Mouse (Mus musculus) forebrain, embryonic 10.5 days (tissue): ENCODE data around the gene Pkp4. TPM values are rescaled to one million over a fixed set of nuclear protein-coding genes. Genes with fewer than 3 reads are reported as not detected.
"Not testable (repeated sequence)": the region's sequence is repeated elsewhere in the genome, so short reads cannot be mapped to it uniquely, and the experiment has no call there.

Experiments
- DNase-seq: peaks from one replicate; pipeline ENCODE4 v3.0.0-alpha.2; 2017; ENCODE audit warnings: low spot score; ENCODE audit errors: extremely low spot score
- H3K27ac ChIP-seq: fragments of 300-500 bp; sonication (generic); 2 replicates; pipeline ENCODE4 v1.5.1; 2016; ENCODE audit warnings: mild to moderate bottlenecking
- H3K27me3 ChIP-seq: fragments of 300-500 bp; sonication (generic); 2 replicates; pipeline ENCODE4 v1.6.1; 2016; ENCODE audit warnings: mild to moderate bottlenecking; ENCODE audit not compliant: poor library complexity, severe bottlenecking
- H3K36me3 ChIP-seq: fragments of 300-500 bp; sonication (generic); replicated peaks from 2 replicates; pipeline ENCODE4 v1.6.1; 2016; ENCODE audit warnings: mild to moderate bottlenecking, moderate library complexity
- H3K4me1 ChIP-seq: fragments of 300-500 bp; sonication (generic); 2 replicates; pipeline ENCODE4 v1.6.1; 2016
- H3K4me3 ChIP-seq: fragments of 300-500 bp; sonication (generic); 2 replicates; pipeline ENCODE4 v1.5.1; 2016; ENCODE audit warnings: mild to moderate bottlenecking, moderate library complexity
- H3K9me3 ChIP-seq: fragments of 300-500 bp; sonication (generic); 2 replicates; pipeline ENCODE4 v1.6.1; 2016; ENCODE audit warnings: mild to moderate bottlenecking, moderate library complexity
- WGBS: fragments of 180-500 bp; shearing (Covaris S2); methylation state at CpG from one replicate; pipeline ENCODE4 v1.1.7; 2016; 5-methylcytosine and 5-hydroxymethylcytosine counted together
- polyA plus RNA-seq: library from polyadenylated mRNA; unstranded; fragments of >200 nt; fragmentation: Nextera tagmentation; extraction: Ambion mirVana; gene quantifications from 2 replicates; pipeline ENCODE4 v1.2.1, GENCODE M21; 2016

Gene Pkp4
- polyA plus RNA-seq, 1 experiment from 2014 or later: 20.8 TPM

DNA sequence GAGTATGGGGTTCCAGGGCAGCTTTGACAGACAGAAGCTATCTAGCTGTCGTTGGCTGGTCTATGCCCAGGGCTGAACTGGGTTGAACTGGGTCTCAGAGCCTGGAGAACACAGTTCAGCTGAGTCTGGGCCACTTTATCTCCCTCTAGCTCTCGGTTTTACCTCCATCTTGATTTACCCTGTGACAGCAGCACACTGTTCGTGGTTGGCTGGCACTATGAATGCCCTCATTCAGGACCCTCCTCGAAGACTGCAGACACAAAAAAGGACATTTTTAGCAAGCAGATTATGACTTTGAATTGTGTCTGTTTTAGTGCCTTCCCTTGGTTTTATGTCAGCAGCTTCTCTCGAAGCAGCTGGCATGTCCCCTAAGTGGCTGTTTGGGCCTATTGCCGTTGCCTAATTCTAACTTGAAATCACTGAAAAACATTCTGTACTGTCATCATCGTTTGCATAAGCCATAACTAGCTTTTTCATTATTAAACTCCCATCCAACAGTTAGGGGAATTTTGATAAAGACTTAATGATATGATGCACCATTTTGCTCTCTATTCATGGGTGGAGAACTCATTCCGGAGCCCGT is 199.2 kb downstream of the Pkp4 start:
- Histone ChIP-seq H3K27ac (no peak overlapping the region), H3K36me3 (peaks cover 19% of the 10 kb centered on the region), H3K4me3 (no peak overlapping the region), H3K27me3 (no peaks in the 10 kb centered on the region), H3K4me1 (peaks cover 7% of the 10 kb centered on the region), H3K9me3 (no peaks in the 10 kb centered on the region)
- DNase-seq: no peak
- WGBS: 87% methylated on average over 9 of the region's 9 CpGs

DNA sequence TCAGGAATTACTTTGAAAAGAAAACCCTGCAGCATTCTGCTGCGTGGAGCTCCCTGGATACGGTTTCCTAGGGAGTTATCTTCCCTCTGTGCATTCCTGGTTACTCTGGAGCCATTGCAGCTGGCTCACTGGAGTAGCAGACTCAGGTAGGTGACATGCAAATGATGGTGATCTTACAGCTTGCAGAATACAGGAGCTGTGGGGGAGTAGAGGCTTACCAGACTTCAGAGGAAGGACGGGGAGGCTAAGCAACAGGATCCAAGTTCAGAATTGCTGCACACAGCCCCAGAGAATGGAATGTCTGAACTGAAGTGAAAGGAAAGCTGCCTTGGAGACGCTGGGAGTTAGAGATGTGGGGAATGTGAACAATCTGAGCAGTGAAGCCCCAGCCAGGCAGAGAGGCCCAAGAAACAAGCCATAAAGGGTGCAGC is 200.7 kb downstream of the Pkp4 start:
- Histone ChIP-seq H3K4me1 (peaks cover 7% of the 10 kb centered on the region), H3K4me3 (no peak overlapping the region), H3K27ac (no peak overlapping the region), H3K36me3 (0 out of 2 replicates have a peak, but pooled peaks cover 4% of the 10 kb centered on the region), H3K9me3 (no peaks in the 10 kb centered on the region), H3K27me3 (no peaks in the 10 kb centered on the region)
- WGBS: 48% methylated on average over 4 of the region's 4 CpGs
- no peak for DNase-seq

DNA sequence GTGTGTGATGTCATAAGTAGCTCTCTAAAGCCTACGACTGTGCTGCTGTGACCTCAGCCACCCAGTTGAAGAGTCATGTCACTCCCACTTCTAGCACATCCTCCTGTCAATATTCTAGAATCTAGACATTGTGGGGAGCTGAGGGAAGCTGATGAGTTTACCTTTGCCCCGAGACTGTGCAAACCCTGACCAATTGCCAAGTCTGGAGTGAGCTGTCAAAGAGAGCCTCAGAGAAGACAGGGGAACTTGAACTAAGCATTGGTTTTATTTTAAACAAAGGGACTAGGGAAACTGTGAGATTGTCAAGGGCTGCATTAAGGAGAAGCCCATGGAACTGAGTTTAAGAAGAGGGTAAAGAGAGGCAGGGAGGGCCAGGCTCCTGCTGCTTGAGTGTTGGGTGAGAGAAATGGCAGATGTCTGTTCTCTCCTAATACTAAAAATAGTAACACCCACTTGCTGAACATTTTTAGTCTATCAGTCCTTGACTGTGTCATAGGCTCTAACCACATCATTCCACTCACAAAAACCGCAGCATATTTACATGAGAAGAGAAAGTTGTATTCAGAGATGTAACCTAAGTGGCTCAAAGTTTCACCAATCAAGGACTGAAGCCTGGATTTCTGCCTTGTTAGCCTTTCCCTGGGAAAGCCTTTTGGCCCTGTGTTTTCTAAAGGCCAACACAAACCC is 203.6 kb downstream of the Pkp4 start:
- 88% methylated on average over 3 of the region's 3 CpGs for WGBS
- DNase-seq: no peak
- H3K4me1 ChIP-seq: peaks cover 7% of the 10 kb centered on the region
- no peaks in the 10 kb centered on the region for H3K36me3 ChIP-seq
- H3K4me3 ChIP-seq: no peak overlapping the region
- H3K9me3 ChIP-seq: no peaks in the 10 kb centered on the region
- H3K27ac ChIP-seq: no peak overlapping the region
- no peaks in the 10 kb centered on the region for H3K27me3 ChIP-seq

DNA sequence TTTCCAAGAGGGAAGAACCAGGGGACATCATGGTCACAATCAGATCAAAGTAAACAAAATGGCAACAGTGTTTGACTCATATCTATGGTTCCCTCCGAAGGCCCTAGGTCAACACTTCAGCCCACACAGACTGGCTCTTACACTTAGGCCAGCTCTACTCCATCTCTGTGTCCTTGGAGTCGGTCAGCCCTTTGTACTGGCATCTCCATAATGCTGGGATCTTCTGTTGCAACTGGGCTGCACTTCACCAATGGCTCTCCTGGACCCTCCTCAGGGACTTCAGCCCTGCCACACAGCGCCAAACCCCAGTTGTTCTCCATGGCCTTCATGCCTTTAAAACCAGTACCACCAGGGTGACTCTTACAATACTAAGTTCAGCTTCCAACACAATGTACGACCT is 206.5 kb downstream of the Pkp4 start:
- H3K4me1 ChIP-seq: no peaks in the 10 kb centered on the region
- H3K27ac ChIP-seq: no peak overlapping the region
- H3K27me3 ChIP-seq: no peaks in the 10 kb centered on the region
- H3K4me3 ChIP-seq: no peak overlapping the region
- no peak for DNase-seq
- H3K36me3 ChIP-seq: no peaks in the 10 kb centered on the region
- H3K9me3 ChIP-seq: 0 out of 2 replicates have a peak, but pooled peaks cover 4% of the 10 kb centered on the region
- WGBS: 84% methylated on average over 4 of the region's 4 CpGs

- H3K9me3 ChIP-seq: 0 out of 2 replicates have a peak, but pooled peaks cover 4% of the 10 kb centered on the region
- 97% methylated on average over 2 of the region's 2 CpGs for WGBS
Observed at GRCm38 (mm10) chr2:59373113-59373512, 212.5 kb downstream of the Pkp4 start.

DNA sequence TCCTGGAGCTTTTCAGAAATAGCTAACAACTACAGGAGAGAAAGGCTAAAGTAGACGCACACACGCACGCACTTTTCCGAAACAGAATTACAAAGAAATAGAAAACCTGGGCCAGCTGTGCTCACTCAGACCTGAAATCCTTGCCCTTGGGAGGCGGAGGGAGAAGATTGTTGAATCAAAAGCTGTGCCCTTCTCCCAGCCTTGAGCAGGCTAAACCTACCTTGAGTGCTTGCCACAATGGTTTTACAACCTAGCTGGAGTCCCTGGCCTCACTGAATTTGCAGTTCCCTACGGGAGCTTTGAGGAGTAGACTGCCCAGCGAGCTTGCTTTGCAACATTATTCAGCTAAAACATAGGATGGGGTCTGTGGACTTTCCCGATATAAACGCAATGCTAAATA is 217.4 kb downstream of the Pkp4 start:
- no peaks in the 10 kb centered on the region for H3K27me3 ChIP-seq
- no peak for DNase-seq
- WGBS: 95% methylated on average over 9 of the region's 9 CpGs
- H3K9me3 ChIP-seq: no peaks in the 10 kb centered on the region
- H3K4me1 ChIP-seq: no peaks in the 10 kb centered on the region
- no peak overlapping the region for H3K4me3 ChIP-seq
- no peak overlapping the region for H3K27ac ChIP-seq
- H3K36me3 ChIP-seq: no peaks in the 10 kb centered on the region

More at GRCm38 (mm10) chr2:59373113-59373512, 212.5 kb downstream of the Pkp4 start:
- H3K36me3 ChIP-seq: no peaks in the 10 kb centered on the region
- no peak for DNase-seq
- no peak overlapping the region for H3K4me3 ChIP-seq
- no peaks in the 10 kb centered on the region for H3K27me3 ChIP-seq
- no peak overlapping the region for H3K27ac ChIP-seq
- no peaks in the 10 kb centered on the region for H3K4me1 ChIP-seq

DNA sequence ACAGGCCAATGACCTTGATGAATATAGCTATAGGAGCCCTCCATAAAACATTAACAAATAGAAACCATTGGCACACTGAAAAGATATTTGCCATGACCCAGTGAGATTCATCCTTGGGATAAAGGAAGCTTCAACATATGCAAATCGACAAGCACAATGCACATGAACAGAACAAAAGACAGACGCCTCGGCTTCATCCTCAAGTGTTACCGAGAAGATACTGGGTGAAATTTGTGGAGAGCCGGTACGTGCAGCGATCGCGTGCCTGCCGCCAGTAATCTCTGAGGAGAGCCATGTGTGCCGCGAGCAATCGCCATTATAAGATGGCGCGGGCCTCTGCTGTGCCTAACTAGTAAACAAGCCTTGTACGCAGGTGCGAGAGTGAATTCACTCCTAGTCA is 218.2 kb downstream of the Pkp4 start:
- H3K9me3 ChIP-seq, H3K27me3 ChIP-seq, H3K4me3 ChIP-seq, H3K27ac ChIP-seq, DNase-seq, H3K36me3 ChIP-seq, H3K4me1 ChIP-seq: not testable (repeated sequence)
- WGBS: 98% methylated on average over 17 of the region's 17 CpGs

DNA sequence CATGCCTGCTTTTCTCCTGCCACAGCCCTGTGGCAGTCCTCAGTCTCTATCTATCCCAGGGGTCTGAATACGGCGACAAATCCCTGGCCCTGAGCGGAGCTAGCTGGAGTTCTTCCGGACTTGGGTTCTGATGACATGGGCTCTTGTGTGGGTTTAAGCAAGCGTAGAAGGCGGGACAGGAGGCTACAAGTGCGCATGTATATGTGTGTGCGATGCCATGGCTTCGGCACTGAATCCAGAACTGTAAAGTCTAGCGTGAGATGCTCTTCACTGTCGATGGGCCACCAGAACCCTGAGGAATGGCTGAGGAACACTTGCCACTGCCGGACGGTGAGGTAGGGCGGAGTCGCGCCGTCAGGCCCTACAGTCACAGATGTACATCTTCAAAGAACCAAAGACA is 222.6 kb downstream of the Pkp4 start:
- H3K27me3 ChIP-seq: no peaks in the 10 kb centered on the region
- DNase-seq: no peak
- H3K4me1 ChIP-seq: peaks cover 10% of the 10 kb centered on the region
- no peak overlapping the region for H3K27ac ChIP-seq
- WGBS: 94% methylated on average over 17 of the region's 17 CpGs
- H3K9me3 ChIP-seq: no peaks in the 10 kb centered on the region
- no peak overlapping the region for H3K4me3 ChIP-seq
- no peaks in the 10 kb centered on the region for H3K36me3 ChIP-seq

GRCm38 (mm10) chr2:59383852-59384776 is 223.5 kb downstream of the Pkp4 start:
- Histone ChIP-seq H3K27ac (no peak overlapping the region), H3K9me3 (no peaks in the 10 kb centered on the region), H3K4me1 (peaks cover 10% of the 10 kb centered on the region), H3K4me3 (no peak overlapping the region), H3K36me3 (no peaks in the 10 kb centered on the region), H3K27me3 (no peaks in the 10 kb centered on the region)
- 85% methylated on average over 10 of the region's 10 CpGs for WGBS
- no peak for DNase-seq

- H3K4me3 ChIP-seq: no peak overlapping the region
- WGBS: 63% methylated on average over 4 of the region's 4 CpGs
- H3K9me3 ChIP-seq: no peaks in the 10 kb centered on the region
- H3K36me3 ChIP-seq: no peaks in the 10 kb centered on the region
- no peak for DNase-seq
- H3K27me3 ChIP-seq: no peaks in the 10 kb centered on the region
- no peak overlapping the region for H3K27ac ChIP-seq
- H3K4me1 ChIP-seq: peaks cover 10% of the 10 kb centered on the region
Observed at GRCm38 (mm10) chr2:59385211-59385935, 224.7 kb downstream of the Pkp4 start.

DNA sequence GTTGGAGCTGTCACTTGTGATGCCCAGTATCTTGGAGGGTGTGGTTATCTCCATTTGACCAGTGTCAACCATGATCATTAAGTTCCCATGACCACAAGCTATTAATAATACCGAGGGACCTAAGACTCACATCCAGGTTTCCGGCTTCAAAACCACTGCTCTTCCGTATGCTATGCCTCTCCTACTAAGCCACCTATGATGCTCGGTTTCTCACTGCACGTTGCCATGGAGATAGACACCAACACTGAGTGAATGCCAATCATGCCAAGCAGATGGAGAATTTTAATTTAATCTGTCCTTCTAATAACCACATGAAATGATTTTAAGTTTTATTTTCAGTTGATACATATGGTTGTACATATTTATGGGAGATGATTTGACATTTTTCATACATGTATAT is 229.3 kb downstream of the Pkp4 start:
- no peak overlapping the region for H3K27ac ChIP-seq
- no peaks in the 10 kb centered on the region for H3K9me3 ChIP-seq
- H3K27me3 ChIP-seq: no peaks in the 10 kb centered on the region
- 90% methylated on average over 5 of the region's 5 CpGs for WGBS
- no peak for DNase-seq
- no peaks in the 10 kb centered on the region for H3K36me3 ChIP-seq
- H3K4me1 ChIP-seq: peaks cover 3% of the 10 kb centered on the region
- H3K4me3 ChIP-seq: no peak overlapping the region

- no peak for DNase-seq
- Histone ChIP-seq H3K36me3 (no peaks in the 10 kb centered on the region), H3K27ac (no peak overlapping the region), H3K27me3 (no peaks in the 10 kb centered on the region), H3K9me3 (no peaks in the 10 kb centered on the region), H3K4me1 (no peaks in the 10 kb centered on the region), H3K4me3 (no peak overlapping the region)
- 70% methylated on average over 1 of the region's 1 CpGs for WGBS
Observed at GRCm38 (mm10) chr2:59393177-59393576, 232.5 kb downstream of the Pkp4 start.
